Mouse (Mus musculus) skeletal muscle tissue, adult 2 months (tissue): ENCODE measurements around the gene 2210010C04Rik.

Experiments used
- DNase-seq: peaks from one replicate; pipeline ENCODE4 v3.0.0-alpha.2; 2012; ENCODE audit warnings: low read depth, low spot score

Gene 2210010C04Rik

DNA sequence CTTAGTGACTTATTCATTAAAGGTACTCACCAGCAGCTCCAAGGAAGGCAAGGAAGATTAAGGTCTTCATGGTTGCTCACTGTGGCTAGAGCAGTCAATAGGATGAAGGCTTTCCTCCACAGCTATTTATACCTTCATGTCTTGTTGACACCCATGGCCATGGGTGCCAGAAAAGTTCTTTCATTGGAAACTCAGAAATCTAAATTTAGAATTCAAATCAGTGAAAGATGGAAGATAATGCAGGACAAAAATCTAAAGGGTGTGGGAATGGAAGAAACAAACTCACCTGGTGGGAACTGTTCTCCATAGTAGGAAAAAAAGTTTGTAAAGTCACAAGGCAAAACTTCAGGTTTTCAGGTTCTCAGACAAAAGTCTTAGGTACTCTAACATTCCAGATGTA, at the start of gene 2210010C04Rik:
Gene 2210010C04Rik (minus strand): TSS at position 101 of the 400 bp plus-strand sequence.
- DNase-seq, result no peak

DNA sequence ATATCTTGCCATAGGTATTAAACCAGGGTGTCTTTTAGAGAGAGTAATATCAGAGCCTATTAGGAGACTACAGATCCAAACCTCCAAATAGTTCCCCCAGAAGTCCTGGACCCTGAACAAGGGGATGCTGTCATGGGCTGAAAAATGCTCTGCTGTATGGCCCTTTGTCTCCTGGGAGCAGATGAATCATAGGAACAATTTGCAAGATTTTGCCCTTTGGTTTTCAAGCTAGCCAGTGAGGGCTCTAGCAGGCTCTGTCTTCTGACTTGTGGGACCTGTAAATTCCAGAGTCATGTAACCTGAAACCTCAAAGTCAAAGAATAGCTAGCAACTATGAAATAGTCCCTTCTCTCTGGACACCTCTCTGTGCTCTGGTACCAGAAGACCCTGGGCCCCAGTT, 44.8 kb upstream of the 2210010C04Rik start:
- no peak for DNase-seq

DNA sequence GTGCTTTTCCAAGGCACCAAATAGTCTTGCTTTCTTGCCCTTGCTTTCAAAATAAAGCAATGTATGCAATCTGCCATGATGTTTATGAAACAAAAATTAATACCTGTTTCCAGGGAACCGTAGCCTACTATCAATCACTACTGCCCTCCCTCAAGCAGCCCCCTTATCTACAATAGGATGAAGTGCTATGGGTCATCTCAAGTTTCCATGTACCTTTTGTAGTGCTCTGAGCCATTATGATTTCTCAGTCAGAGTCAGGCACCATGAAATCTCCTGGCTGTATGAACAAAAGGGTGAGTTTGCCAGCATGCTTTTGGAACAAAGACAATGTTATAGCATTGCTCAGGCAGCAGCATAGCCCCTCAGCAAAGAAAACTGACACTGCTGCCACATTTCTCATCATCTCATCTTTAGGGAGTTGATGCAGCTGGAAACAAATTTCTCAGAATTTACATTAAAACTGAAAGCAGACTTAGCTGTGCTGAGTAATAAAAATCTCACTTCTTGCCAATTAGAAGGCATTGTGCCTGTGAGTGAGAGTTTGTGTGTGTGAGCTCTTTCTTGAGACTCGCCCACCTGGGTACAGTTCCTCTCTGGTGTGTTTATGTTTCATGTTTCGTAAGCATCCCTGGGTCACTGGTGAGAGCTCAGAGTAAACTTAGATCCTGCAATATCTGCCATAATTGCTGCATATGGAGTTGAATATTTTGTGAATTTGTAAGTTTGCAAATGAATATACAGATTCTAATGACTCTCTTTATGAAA, 43.4 kb upstream of the 2210010C04Rik start:
- DNase-seq, result no peak

DNA sequence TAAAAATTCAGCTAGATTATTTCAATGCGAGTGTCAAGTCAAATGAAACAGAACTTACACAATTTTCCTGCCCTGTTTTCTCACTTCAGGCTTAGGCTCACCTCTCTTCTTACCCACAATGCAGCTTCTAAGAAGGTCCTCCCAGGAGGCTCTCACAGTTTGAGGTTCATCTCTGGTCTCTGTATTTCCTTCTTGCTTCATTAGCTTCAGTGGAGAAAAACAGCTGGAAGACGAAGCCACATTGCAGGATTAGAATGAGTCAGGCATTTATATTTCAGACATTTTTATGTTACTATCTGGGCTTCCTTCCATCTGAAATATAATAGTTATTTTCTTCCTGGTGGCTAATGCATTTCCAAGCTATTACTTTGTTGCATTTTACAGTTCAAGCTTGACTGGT, 40.4 kb upstream of the 2210010C04Rik start:
- no peak for DNase-seq

DNA sequence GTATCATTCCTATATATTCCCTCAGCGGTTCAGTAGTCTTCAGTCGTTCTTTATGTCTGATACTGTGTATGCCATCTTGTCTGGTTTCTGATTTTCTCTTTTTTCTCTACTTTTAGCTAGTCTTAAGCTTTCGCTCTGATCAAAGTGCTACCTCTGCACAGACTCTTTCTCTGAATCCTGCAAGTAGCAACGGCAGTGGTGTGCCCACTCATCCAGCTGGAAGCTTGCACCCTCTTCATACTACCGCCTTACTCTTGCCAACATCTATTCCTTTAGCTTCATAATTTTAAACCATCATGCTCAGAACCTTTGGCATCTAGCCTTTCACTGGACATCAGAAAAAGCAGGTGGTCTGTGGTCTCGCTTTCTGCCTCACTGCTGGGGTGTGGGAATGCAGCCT, 28.0 kb upstream of the 2210010C04Rik start:
- DNase-seq, result no peak

DNA sequence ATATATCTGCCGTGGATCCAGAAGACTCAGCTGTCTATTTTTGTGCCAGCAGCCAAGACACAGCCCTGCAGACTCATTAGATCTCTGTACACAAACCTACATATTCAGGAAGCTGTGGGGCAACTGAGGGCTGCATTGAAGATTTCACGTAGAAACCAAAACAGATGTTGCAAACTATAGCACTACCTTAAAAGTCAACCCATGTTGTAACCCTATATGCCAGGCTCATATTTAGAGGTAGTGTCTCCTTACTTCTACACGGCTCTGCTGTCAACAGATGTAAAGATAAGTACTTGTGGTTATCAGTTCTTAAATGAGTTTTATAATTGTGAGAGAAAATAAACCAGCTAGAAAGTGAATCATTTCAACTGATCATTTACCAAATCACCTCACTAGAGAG, 27.4 kb upstream of the 2210010C04Rik start:
- no peak for DNase-seq

DNA sequence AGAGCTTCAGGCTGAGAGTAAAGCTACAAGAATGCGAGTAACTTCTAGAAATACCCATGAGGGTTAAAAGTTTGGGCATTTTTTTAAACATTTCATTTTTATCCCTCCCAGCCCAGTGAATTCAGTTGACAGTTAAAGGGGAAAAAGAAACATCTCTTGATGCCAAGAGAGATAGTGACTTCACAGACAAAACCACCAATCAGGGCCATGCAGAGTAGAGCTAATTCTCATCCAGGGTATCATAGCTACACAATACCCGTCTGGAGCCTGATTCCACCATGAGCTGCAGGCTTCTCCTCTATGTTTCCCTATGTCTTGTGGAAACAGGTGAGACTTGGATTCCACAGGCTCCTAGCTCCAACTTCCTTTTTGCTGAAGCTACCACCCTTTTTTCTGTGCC, 26.8 kb upstream of the 2210010C04Rik start:
- DNase-seq, result no peak

DNA sequence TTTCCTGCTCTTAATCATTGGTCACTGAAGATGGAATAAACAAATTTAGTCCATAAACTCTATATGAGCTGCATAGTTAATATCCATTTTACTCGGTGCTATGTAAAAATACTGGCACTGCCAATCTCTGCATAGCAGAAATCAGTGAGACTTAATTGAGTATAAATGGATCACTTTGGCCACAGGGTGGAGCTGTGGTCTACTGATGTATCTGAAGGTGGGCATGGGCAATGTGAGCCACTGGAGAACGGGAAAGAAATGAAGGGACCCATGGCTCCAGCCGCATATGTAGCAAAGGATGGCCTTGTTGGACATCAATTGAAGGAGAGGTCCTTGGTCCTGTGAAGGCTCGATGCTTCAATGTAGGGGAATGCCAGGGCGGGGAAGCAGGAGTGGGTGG, 25.8 kb upstream of the 2210010C04Rik start:
- no peak for DNase-seq

DNA sequence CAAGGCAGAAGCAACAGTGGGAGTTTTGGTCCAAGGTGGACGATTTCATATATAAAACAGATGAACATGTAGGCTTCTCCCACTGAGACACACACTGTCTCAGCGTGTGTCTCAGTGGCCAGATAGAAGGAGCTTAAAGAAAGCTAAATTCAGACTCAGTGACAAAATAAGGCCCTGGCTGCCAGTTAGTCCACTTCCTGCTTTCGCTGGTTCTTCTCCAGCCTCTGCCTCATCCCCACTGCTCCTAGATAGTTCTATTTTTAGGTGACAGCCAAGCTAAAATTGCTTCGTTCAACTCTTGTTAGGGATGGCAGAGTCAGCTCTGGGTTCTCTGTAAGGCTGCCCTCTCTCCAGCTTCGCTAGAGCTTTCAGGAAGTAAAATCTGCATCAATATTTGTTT, 22.3 kb upstream of the 2210010C04Rik start:
- no peak for DNase-seq

DNA sequence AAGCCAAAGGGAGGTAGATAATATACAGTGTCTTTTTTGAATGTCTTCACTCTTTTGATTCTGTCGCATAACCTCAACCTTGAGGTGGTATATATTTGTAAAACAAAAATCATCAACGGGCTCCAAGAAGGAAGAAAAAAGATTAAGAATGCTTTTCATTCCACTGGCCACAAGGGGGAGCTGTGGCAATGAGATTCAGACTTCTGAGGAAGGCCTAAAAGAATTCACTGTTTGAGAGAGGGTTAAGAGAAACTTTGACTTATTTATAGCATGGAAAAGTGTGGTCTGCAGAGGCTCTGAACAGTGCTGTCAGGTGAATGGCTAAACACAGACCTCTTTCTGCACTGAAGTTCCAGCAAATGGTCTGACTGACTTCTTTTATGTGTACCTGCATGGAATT, 20.3 kb upstream of the 2210010C04Rik start:
- DNase-seq, result no peak

DNA sequence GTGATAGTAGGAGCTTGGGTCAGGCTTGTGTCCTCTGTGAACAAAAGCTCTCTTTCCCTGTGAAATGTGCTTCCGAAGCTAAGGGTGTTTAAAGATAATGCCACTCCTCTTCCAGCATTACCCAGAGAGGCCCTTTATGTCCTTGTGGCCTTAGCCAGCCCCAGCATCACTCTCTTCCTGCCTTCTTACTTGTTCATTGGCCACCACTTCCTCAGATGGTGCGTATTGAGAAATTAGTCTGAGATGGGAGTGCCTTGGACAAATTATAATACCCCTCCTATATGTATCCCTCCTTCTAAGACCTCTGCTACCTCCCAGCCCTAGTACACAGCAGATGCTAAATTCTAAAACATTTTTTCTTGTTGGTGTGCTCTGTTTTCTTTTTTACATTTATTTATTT, 19.1 kb upstream of the 2210010C04Rik start:
- no peak for DNase-seq

DNA sequence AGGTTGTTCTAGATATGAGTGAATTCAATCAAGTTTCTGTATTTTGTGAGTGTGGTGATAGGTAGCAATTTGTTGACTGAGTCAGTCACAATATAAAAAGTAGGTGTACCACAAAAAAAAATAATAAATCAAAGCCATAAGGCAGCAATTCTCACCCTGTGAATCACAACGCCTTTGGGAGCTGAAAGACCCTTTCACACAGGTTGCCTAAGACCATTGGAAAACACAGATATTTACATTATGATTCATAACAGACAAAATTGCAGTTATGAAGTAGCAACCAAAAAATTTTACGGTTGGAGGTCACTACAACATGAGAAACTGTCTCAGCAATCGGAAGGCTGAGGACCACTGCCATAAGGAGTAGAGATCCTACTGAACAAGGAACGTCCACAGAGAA, 16.5 kb upstream of the 2210010C04Rik start:
- DNase-seq, result no peak

DNA sequence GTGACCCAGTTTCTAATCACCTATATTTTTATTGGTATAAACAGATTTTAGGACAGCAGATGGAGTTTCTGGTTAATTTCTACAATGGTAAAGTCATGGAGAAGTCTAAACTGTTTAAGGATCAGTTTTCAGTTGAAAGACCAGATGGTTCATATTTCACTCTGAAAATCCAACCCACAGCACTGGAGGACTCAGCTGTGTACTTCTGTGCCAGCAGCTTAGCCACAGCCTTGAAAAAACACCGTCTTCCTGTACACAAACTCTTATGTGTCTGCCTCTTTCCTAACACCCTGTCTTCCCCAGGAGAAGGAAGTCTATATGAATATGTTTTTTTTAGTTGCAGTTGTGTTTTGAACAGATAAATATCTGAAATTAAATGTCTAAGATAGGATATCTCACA, 13.3 kb upstream of the 2210010C04Rik start:
- DNase-seq, result no peak

DNA sequence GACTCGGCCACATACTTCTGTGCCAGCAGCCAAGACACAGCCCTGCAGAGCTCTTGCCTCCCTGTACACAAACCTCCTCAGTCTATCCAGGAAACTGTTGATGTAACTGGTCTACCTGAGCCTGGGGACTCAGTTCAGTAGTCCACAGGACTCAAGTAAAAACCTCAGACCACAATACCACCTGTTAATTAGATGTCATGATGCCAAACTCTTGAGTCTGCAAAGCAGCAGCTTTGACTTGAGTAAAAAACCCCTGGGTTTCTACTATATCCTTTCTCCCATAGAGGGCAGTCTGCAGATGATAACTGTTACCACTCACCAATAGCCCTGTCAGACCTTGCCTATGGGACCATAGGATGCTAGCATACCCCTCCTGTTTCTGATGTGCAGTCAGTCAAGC, 12.7 kb upstream of the 2210010C04Rik start:
- DNase-seq, result no peak

DNA sequence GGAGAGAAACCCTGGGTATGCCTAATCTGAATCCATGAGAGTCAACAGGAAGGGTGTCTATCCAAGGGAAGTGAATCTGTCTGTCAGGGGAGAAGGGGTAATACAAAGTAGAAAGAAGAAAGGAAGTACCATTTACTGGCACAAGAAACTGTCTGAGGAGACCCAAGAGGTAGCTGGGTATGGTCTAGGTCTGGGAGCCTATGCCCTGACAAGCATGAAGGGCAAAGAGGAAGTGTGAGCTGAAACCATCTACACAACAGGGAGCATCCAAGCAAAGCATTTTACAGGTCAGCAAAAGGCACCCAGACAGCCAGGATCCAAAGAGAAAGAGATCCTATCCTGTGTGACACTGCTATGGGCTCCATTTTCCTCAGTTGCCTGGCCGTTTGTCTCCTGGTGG, 11.9 kb upstream of the 2210010C04Rik start:
- no peak for DNase-seq

DNA sequence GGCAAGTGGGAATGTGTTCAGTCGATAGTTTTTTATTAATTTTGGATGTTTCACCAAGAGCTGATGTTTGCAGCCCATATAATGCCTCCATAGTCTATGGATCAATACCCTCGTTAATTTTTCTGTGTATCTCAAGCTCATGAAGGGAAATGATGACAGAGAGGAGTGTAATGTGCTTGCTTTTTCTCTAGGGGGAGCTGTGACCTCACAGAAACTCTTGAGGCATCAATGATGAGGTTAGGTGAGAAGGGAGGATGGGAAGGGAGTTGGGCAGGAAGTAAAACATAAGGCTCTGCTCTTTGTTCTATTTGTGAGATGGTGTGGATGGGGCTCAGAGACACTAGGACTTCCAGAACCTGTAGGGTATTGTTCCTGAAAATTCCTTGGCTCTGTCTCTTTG, 11.2 kb upstream of the 2210010C04Rik start:
- DNase-seq, result no peak

DNA sequence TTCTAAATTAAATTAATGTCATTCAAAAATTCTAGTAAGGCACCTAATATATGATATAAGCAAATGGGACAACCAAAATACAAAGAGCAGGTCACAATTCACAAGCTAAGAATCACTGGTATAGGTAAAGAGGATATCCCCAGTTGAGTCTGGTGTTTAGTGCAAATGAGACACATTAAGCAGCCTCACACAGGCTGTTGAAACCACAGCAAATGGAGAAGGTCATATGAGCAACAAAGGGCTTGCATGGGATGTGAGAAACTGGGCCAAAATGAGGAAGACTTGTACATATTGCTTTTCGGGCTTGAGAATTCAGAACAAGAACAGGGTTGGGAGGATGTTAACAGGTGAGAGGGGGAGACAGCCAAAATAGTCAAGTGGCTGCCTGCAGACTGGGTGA, 9.4 kb upstream of the 2210010C04Rik start:
- no peak for DNase-seq

DNA sequence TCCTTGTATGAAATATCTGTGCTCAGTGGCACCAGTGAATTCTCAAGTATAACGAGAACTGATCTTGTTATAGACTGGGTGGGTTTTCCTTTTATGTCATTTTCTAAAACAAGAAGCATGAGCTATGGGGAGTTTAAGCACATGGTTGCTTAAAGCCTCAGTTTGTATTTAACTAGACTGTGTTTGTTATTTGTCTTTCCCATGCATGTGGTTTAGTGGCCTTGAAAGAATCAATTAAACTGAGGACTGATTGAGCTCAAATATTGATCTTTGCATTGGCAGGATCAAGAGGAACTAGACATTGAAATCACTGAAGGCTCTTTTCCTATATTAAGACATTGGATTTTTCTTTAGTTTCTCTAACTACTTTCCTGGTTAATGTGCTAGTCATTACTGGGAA, 9.0 kb upstream of the 2210010C04Rik start:
- no peak for DNase-seq

DNA sequence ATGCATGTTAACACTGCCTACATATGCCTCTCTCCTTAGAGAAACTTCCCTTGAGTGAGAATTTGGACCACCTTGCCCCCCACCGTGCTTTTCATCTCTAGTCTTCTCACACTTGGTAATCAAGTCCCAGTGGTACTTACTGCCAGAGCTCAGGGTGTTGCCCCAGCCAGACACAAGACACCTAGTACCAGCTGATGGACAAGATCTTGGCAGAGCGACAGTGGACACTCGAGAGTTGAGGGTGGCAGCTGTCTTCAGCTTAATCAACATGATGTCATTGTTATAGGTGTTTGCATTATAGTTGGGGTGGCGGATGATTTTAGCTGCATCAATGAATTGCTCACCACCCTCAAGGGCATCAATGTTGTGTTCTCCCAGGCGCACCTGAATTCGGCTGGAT, 2.5 kb downstream of the 2210010C04Rik start:
- no peak for DNase-seq

DNA sequence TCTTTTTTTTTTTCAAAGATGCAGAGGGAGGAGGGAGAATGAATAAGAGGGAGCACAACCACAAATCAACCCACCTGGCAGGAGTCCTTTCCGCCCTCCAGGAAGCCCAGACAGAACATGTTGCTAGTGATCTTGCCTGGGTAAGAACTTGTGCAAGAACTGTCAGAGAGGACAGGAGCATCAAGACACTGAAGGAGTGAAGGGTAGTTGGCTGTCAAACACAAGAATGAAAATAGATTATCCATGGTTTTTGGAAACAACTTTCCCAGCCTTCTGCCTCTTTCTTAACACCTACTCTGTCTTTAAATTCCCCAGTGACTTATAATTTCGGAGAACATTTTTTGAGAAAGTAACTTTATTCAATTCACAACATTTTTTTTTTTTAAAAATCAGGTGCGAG, 3.1 kb downstream of the 2210010C04Rik start:
- no peak for DNase-seq

DNA sequence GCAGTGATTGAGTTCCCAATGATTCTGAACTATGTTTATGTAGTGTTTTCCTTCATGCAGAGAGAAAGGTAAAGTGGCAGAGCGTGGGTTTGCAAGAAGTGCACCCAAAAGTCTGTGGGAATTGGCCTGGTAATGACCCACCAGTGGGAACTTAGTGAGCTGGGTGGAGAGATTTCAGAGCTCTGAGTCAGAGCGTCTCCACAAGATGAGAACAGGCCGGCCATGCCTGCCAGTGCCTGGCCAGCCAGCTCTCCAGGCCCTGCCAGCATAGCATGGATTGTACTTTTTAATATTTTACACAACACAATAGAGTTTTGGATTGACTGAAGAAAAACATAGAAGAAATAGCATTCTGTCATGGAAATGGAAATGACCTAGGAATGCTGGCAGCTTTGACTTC, 4.5 kb downstream of the 2210010C04Rik start:
- no peak for DNase-seq

DNA sequence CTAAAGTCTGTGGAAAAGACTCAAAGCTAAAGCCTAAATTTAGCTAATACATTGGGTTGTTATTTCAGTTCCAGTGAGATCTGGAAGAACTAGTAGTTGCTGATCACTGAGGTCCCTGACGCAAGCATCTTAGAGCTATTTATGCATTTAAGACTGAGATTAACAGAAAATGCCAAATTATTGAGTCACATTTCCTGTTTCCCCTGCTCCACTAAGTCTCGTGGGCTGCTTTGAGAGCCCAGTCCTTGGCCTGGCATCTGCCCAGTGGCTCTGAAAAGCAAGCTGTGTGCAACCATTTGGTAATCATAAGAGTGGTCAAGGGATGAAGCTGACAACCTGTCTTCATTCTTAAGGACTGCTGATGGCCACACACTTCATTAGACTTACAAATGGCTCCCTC, 8.3 kb downstream of the 2210010C04Rik start:
- peak; percentile 7 for DNase-seq

DNA sequence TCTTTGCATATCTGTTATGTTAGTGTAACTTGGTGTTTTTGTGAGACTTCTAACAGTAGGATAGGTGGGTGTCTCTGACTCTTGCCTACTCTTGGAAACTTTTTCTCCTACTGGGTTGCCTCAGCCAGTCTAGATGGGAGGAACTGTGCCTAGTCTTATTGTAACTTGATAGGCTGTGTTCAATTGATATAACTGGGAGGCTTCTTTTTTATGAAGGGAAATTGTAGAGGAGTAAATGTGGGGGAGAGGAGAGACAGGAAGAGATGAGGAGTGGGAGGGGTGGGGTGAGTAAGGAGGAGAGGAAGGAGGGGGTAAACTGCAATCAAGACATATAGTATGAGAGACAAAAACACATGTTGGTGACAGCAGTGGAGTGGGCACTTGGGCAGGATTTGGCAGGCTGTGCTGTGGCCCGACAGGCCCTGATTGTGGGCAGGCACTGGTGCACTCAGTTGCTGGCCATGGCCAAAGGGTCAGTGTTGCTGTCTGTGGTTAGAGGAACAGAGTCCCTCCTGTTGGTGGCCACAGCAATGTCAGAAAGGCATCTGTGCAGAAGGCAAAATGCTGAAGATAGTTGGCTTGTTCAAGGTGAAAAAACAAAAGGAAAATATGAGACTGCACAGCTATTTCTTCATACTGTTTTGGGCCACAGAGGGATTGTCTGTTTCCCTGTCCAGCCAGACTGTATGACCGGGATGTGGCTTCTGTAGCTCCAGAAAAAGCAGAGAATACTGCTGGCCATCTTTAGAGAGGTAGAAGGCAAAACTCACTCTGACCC, 9.2 kb downstream of the 2210010C04Rik start:
- DNase-seq, result no peak
